Comparison of ENCODE assay signal across 8 mouse cellular contexts in genomic region chr15:79326971-79327961, GRCm38 (mm10). TPM values are rescaled to one million over a fixed set of nuclear protein-coding genes. Genes with fewer than 3 reads are reported as not detected.
DNase-seq lines count a peak whose midpoint lies in the region; ATAC-seq and TF ChIP-seq lines count a peak whose summit lies in the region.

No protein-coding gene starts in this region.

- ATAC-seq in embryonic facial prominence, embryonic 15.5 days (ENCODE audit: insufficient number of reproducible peaks, low FRiP score, low TSS enrichment, low read depth), result 0 out of 2 replicates have a peak, but pooled peaks have one; percentile 0
- ATAC-seq in hindbrain, embryonic 15.5 days (ENCODE audit: low FRiP score, low read depth), result peak; percentile 17; the same call in 1 of the 2 replicates
- ATAC-seq in limb, embryonic 11.5 days (ENCODE audit: insufficient number of reproducible peaks, low FRiP score, low TSS enrichment, low read depth), result no peak
- no peak for ATAC-seq in midbrain, embryonic 12.5 days (ENCODE audit: low FRiP score, low read depth)

- H3K9me3 ChIP-seq in embryonic facial prominence, embryonic 15.5 days (replicated peaks), result no peaks in the 10 kb centered on the region
- H3K9me3 ChIP-seq in hindbrain, embryonic 15.5 days, result no peaks in the 10 kb centered on the region
- H3K9me3 ChIP-seq in limb, embryonic 11.5 days (ENCODE audit: control insufficient read depth, low read length), result no peaks in the 10 kb centered on the region
- H3K9me3 ChIP-seq in midbrain, embryonic 12.5 days, result no peaks in the 10 kb centered on the region

- H3K9ac ChIP-seq in embryonic facial prominence, embryonic 15.5 days, result peak overlapping the region; percentile 51
- H3K9ac ChIP-seq in hindbrain, embryonic 15.5 days, result peak overlapping the region; percentile 59
- peak overlapping the region; percentile 69 for H3K9ac ChIP-seq in limb, embryonic 11.5 days (ENCODE audit: low read length)
- H3K9ac ChIP-seq in midbrain, embryonic 12.5 days (replicated peaks), result peak overlapping the region; percentile 65

- no peak for TF ChIP-seq CTCF in bone marrow, adult 2 months (IDR thresholded peaks at IDR 0.05; ENCODE audit: control insufficient read depth, insufficient read depth, low read length)

- peak overlapping the region; percentile 87 for H3K4me3 ChIP-seq in bone marrow, adult 2 months (replicated peaks; ENCODE audit: control insufficient read depth, low read depth, low read length)
- peak overlapping the region; percentile 57 for H3K4me3 ChIP-seq in embryonic facial prominence, embryonic 15.5 days (replicated peaks)
- H3K4me3 ChIP-seq in hindbrain, embryonic 15.5 days, result peak overlapping the region; percentile 52
- H3K4me3 ChIP-seq in limb, embryonic 11.5 days (ENCODE audit: low read depth, low read length), result peak overlapping the region; percentile 50
- peak overlapping the region; percentile 56 for H3K4me3 ChIP-seq in midbrain, embryonic 12.5 days

- DNase-seq in left cerebral cortex, adult 11 months (ENCODE audit: low spot score), result peak; percentile 47
- DNase-seq in left cerebral cortex, postnatal 10 days (ENCODE audit: extremely low spot score in 1 of 2, low spot score in 2 of 2), result no peak
- DNase-seq in limb, embryonic 11.5 days (ENCODE audit: low spot score), result peak; percentile 60
- DNase-seq in thymus, postnatal 0 days (ENCODE audit: low spot score), result peak; percentile 47

- peak overlapping the region; percentile 64 for H3K27ac ChIP-seq in bone marrow, adult 2 months (ENCODE audit: control insufficient read depth, insufficient read depth, low read depth, low read length, poor library complexity)
- H3K27ac ChIP-seq in embryonic facial prominence, embryonic 15.5 days (replicated peaks), result peak overlapping the region; percentile 90
- peak overlapping the region; percentile 91 for H3K27ac ChIP-seq in hindbrain, embryonic 15.5 days (replicated peaks)
- peak overlapping the region; percentile 75 for H3K27ac ChIP-seq in limb, embryonic 11.5 days (replicated peaks; ENCODE audit: low read depth, low read length)
- peak overlapping the region; percentile 82 for H3K27ac ChIP-seq in midbrain, embryonic 12.5 days (replicated peaks)

- H3K4me1 ChIP-seq in bone marrow, adult 2 months (ENCODE audit: control insufficient read depth, insufficient read depth, low read length), result peaks cover 11% of the 10 kb centered on the region; the same call in 1 of the 2 replicates
- H3K4me1 ChIP-seq in embryonic facial prominence, embryonic 15.5 days, result peaks cover 49% of the 10 kb centered on the region
- peaks cover 30% of the 10 kb centered on the region for H3K4me1 ChIP-seq in hindbrain, embryonic 15.5 days (replicated peaks)
- H3K4me1 ChIP-seq in limb, embryonic 11.5 days (ENCODE audit: control insufficient read depth, insufficient read depth, low read length), result peaks cover 17% of the 10 kb centered on the region
- H3K4me1 ChIP-seq in midbrain, embryonic 12.5 days, result peaks cover 26% of the 10 kb centered on the region

- no peak for TF ChIP-seq POLR2A in bone marrow, adult 2 months (IDR thresholded peaks at IDR 0.05; ENCODE audit: borderline replicate concordance, control insufficient read depth, low read depth, low read length)

- H3K27me3 ChIP-seq in embryonic facial prominence, embryonic 15.5 days, result no peaks in the 10 kb centered on the region
- no peaks in the 10 kb centered on the region for H3K27me3 ChIP-seq in hindbrain, embryonic 15.5 days
- H3K27me3 ChIP-seq in limb, embryonic 11.5 days (ENCODE audit: control insufficient read depth, insufficient read depth, low read length), result no peaks in the 10 kb centered on the region
- no peaks in the 10 kb centered on the region for H3K27me3 ChIP-seq in midbrain, embryonic 12.5 days

- intact Hi-C loops in left cerebral cortex, postnatal 10 days (cut with DNase I), result no loop called here

- peak overlapping the region; percentile 84 for H3K4me2 ChIP-seq in embryonic facial prominence, embryonic 15.5 days (replicated peaks)
- H3K4me2 ChIP-seq in hindbrain, embryonic 15.5 days, result peak overlapping the region; percentile 79
- H3K4me2 ChIP-seq in limb, embryonic 11.5 days (ENCODE audit: low read depth, severe bottlenecking), result peak overlapping the region; percentile 85
- H3K4me2 ChIP-seq in midbrain, embryonic 12.5 days (replicated peaks), result peak overlapping the region; percentile 74

- WGBS in bone marrow, adult 2 months, result 18% methylated on average over 20 of the region's 20 CpGs
- WGBS in embryonic facial prominence, embryonic 15.5 days, result 18% methylated on average over 20 of the region's 20 CpGs
- WGBS in hindbrain, embryonic 15.5 days, result 8% methylated on average over 20 of the region's 20 CpGs
- WGBS in limb, embryonic 11.5 days, result 18% methylated on average over 20 of the region's 20 CpGs
- WGBS in midbrain, embryonic 12.5 days, result 10% methylated on average over 20 of the region's 20 CpGs

- H3K36me3 ChIP-seq in embryonic facial prominence, embryonic 15.5 days, result no peaks in the 10 kb centered on the region
- no peaks in the 10 kb centered on the region for H3K36me3 ChIP-seq in hindbrain, embryonic 15.5 days
- H3K36me3 ChIP-seq in limb, embryonic 11.5 days (ENCODE audit: control insufficient read depth, insufficient read depth, low read length), result no peaks in the 10 kb centered on the region
- H3K36me3 ChIP-seq in midbrain, embryonic 12.5 days, result no peaks in the 10 kb centered on the region

RNA-seq across cellular contexts. Expression of gene Pla2g6, which starts 0.9 kb away (rescaled TPM):
- total RNA-seq in left cerebral cortex, postnatal 10 days (2021), result 10 to 100 TPM; 21.9 to 22.3 TPM
- 8.3 and 13.0 TPM in 2 replicates for polyA plus RNA-seq in bone marrow, adult 2 months (2011; ENCODE audit: insufficient read depth, insufficient read length, low replicate concordance, missing spikeins)
- polyA plus RNA-seq in embryonic facial prominence, embryonic 15.5 days (2015; fragmentation: Nextera tagmentation; extraction: Ambion mirVana), result 16.2 and 17.0 TPM in 2 replicates
- polyA plus RNA-seq in hindbrain, embryonic 15.5 days (2015; fragmentation: Nextera tagmentation; extraction: Ambion mirVana), result 27.1 and 32.5 TPM in 2 replicates
- polyA plus RNA-seq in limb, embryonic 11.5 days (2014; fragmentation: Nextera tagmentation; extraction: Ambion mirVana), result 10.8 and 11.3 TPM in 2 replicates
- 35.4 and 37.1 TPM in 2 replicates for polyA plus RNA-seq in midbrain, embryonic 12.5 days (2016; fragmentation: Nextera tagmentation; extraction: Ambion mirVana)
- 12.8 and 15.2 TPM in 2 replicates for polyA plus RNA-seq in thymus, postnatal 0 days (2015; fragmentation: Nextera tagmentation; extraction: Ambion mirVana)

RNA-seq across cellular contexts. Expression of gene Maff, which starts 19.2 kb away (rescaled TPM):
- 1 to 10 TPM; 1.3 to 3.1 TPM for total RNA-seq in left cerebral cortex, postnatal 10 days (2021)
- 0.50 and 3.6 TPM in 2 replicates for polyA plus RNA-seq in bone marrow, adult 2 months (2011; ENCODE audit: insufficient read depth, insufficient read length, low replicate concordance, missing spikeins)
- 3.5 and 3.7 TPM in 2 replicates for polyA plus RNA-seq in embryonic facial prominence, embryonic 15.5 days (2015; fragmentation: Nextera tagmentation; extraction: Ambion mirVana)
- 1.00 and 1.0 TPM in 2 replicates for polyA plus RNA-seq in hindbrain, embryonic 15.5 days (2015; fragmentation: Nextera tagmentation; extraction: Ambion mirVana)
- 2.2 and 2.6 TPM in 2 replicates for polyA plus RNA-seq in limb, embryonic 11.5 days (2014; fragmentation: Nextera tagmentation; extraction: Ambion mirVana)
- polyA plus RNA-seq in midbrain, embryonic 12.5 days (2016; fragmentation: Nextera tagmentation; extraction: Ambion mirVana), result 0.97 and 1.2 TPM in 2 replicates
- 7.2 and 8.7 TPM in 2 replicates for polyA plus RNA-seq in thymus, postnatal 0 days (2015; fragmentation: Nextera tagmentation; extraction: Ambion mirVana)

RNA-seq across cellular contexts. Expression of gene Baiap2l2, which starts 41.9 kb away (rescaled TPM):
- total RNA-seq in left cerebral cortex, postnatal 10 days (2021), result 1 to 10 TPM; 7.0 to 9.1 TPM
- not detected in 2 replicates for polyA plus RNA-seq in bone marrow, adult 2 months (2011; ENCODE audit: insufficient read depth, insufficient read length, low replicate concordance, missing spikeins)
- polyA plus RNA-seq in embryonic facial prominence, embryonic 15.5 days (2015; fragmentation: Nextera tagmentation; extraction: Ambion mirVana), result 16.1 and 18.5 TPM in 2 replicates
- polyA plus RNA-seq in hindbrain, embryonic 15.5 days (2015; fragmentation: Nextera tagmentation; extraction: Ambion mirVana), result 3.7 and 4.0 TPM in 2 replicates
- 0.88 and 3.3 TPM in 2 replicates for polyA plus RNA-seq in limb, embryonic 11.5 days (2014; fragmentation: Nextera tagmentation; extraction: Ambion mirVana)
- 0.72 and 2.4 TPM in 2 replicates for polyA plus RNA-seq in midbrain, embryonic 12.5 days (2016; fragmentation: Nextera tagmentation; extraction: Ambion mirVana)
- 0.81 and 0.90 TPM in 2 replicates for polyA plus RNA-seq in thymus, postnatal 0 days (2015; fragmentation: Nextera tagmentation; extraction: Ambion mirVana)

Comparison
In these comparisons a context has a peak if more than half of its experiments do, and no peak if none do; other contexts are left out.
1. DNase-seq: peak in left cerebral cortex, adult 11 months (single experiment), limb, embryonic 11.5 days (single experiment) and thymus, postnatal 0 days (single experiment); none in left cerebral cortex, postnatal 10 days (0 of 2).
2. ATAC-seq: peak in embryonic facial prominence, embryonic 15.5 days (single experiment) and hindbrain, embryonic 15.5 days (single experiment); none in limb, embryonic 11.5 days (single experiment) and midbrain, embryonic 12.5 days (single experiment).
3. Peak in every context shown above with its lines, with median percentiles within 50 percentile points of each other: H3K27ac ChIP-seq, H3K4me3 ChIP-seq, H3K4me2 ChIP-seq and H3K9ac ChIP-seq.